Mouse (Mus musculus) stomach, postnatal 0 days (tissue): ENCODE results near the gene Gtf2f2.

Experiments
- CTCF ChIP-seq: IDR thresholded peaks from 2 replicates; pipeline ENCODE4 v1.5.1; 2016; ENCODE audit warnings: antibody characterized with exemption, low read depth, mild to moderate bottlenecking, moderate library complexity
- EP300 ChIP-seq: optimal IDR thresholded peaks from 2 replicates; pipeline ENCODE3; 2016; ENCODE audit warnings: antibody characterized with exemption

DNA sequence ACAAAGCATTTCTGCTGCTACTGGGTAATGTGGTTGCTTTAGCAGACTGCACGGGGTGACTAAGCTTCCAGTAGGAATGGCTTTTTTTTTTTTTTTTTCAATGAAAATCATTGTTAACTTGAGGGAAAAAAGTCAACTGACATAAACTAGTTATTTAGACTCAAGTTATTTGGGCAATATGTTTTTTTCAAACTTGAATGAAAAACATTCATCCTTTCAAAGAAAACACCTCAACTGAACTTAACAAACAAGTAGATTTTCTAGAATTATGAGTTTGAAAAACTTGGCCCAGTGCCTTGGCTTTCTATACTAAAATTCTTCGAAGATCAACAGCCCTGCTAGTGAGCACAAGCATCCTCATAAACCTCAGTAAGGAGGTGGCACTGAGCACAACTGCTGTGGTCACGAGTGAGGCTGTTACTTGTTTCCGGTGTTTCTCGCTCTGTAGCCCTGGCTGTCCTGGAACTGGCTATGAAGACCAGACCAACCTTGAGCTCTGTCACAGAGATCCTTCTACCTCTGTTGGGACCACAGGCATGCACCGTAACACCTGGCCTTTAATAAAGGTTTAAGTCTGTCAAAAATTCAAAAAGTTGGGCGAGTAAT, 23.7 kb downstream of the Gtf2f2 start:
- no peak for TF ChIP-seq CTCF
- TF ChIP-seq EP300: no peak
